Mouse (Mus musculus): ENCODE data around the gene Olfr1297.

Olfr1297 gene

GRCm38 (mm10) chr2:111626397-111626796 lies at the start of gene Olfr1297:
Gene Olfr1297, minus strand, starts transcription at chr2:111626497.
- no peak for DNase-seq (ENCODE audit: low read depth, low spot score)

GRCm38 (mm10) chr2:111661119-111661518 lies 34.8 kb upstream of the Olfr1297 start, which contains the start of gene Olfr1299:
Gene Olfr1299, plus strand, starts transcription at chr2:111661419.
- no peak for DNase-seq (ENCODE audit: low read depth, low spot score)

- no peak for DNase-seq (ENCODE audit: low read depth, low spot score)
These were observed 22.8 kb upstream of the Olfr1297 start, which contains the start of gene Olfr1298 for GRCm38 (mm10) chr2:111649101-111649500. Gene Olfr1298, minus strand, starts transcription at chr2:111649201.

- no peak for DNase-seq (ENCODE audit: low read depth, low spot score)
These were observed 56.7 kb downstream of the Olfr1297 start, which contains the start of gene Olfr1295 for GRCm38 (mm10) chr2:111569581-111569980. Gene Olfr1295, minus strand, starts transcription at chr2:111569681.

All from retina, postnatal 7 days (tissue).